Mouse (Mus musculus) heart, embryonic 10.5 days (tissue): ENCODE results near the gene Aldoart1. TPM values are rescaled to one million over a fixed set of nuclear protein-coding genes. Genes with fewer than 3 reads are reported as not detected.

ENCODE experiments used
- DNase-seq: peaks from one replicate; pipeline ENCODE4 v3.0.0-alpha.2; 2017; ENCODE audit warnings: low spot score
- H3K27ac ChIP-seq: fragments of 300-500 bp; sonication (generic); 2 replicates; pipeline ENCODE4 v1.5.1; 2016; ENCODE audit warnings: mild to moderate bottlenecking
- H3K27me3 ChIP-seq: fragments of 300-500 bp; sonication (generic); 2 replicates; pipeline ENCODE4 v1.6.1; 2016; ENCODE audit warnings: mild to moderate bottlenecking; ENCODE audit not compliant: poor library complexity, insufficient read depth, severe bottlenecking
- H3K36me3 ChIP-seq: fragments of 300-500 bp; sonication (generic); 2 replicates; pipeline ENCODE4 v1.6.1; 2016; ENCODE audit warnings: mild to moderate bottlenecking, moderate library complexity
- H3K4me1 ChIP-seq: fragments of 300-500 bp; sonication (generic); 2 replicates; pipeline ENCODE4 v1.6.1; 2016; ENCODE audit warnings: mild to moderate bottlenecking
- H3K4me3 ChIP-seq: fragments of 300-500 bp; sonication (generic); 2 replicates; pipeline ENCODE4 v1.5.1; 2016; ENCODE audit warnings: mild to moderate bottlenecking, moderate library complexity
- H3K9me3 ChIP-seq: fragments of 300-500 bp; sonication (generic); 2 replicates; pipeline ENCODE4 v1.6.1; 2016; ENCODE audit warnings: mild to moderate bottlenecking, moderate library complexity
- WGBS: fragments of 180-500 bp; shearing (Covaris S2); methylation state at CpG from one replicate; pipeline ENCODE4 v1.1.7; 2016; 5-methylcytosine and 5-hydroxymethylcytosine counted together
- polyA plus RNA-seq: library from polyadenylated mRNA; unstranded; fragments of >200 nt; fragmentation: Nextera tagmentation; extraction: Ambion mirVana; gene quantifications from 2 replicates; pipeline ENCODE4 v1.2.1, GENCODE M21; 2016

Gene Aldoart1
- 0.10 and 0.21 TPM in 2 replicates for polyA plus RNA-seq

DNA sequence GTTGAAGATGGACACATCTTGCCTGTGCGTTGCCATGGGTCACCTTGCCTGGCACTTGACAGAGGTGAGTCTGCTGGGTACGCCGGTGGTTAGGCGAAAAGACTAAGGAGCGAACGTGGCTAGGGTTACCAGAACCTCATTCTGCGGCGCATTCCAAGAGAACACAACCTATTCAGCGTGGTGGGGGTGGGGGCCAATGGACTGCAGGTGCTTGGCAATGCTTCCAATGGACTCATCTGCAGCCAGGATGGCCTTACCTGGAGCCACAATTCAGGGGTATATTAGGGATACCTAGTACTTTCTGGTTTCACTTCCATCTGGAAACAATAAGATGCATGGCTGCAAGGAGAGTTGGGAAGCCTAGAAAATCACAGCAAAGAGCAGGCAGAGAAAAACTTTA is at the start of gene Aldoart1:
Aldoart1 (minus strand) TSS at position 101 of the 400 bp plus-strand sequence.
- no peak within 1 kb of the TSS for H3K27ac ChIP-seq
- H3K4me1 ChIP-seq = no peaks in the 10 kb centered on the region
- H3K36me3 ChIP-seq = no peaks in the 10 kb centered on the region
- WGBS = 92% methylated on average over 9 of the region's 9 CpGs
- no peak within 1 kb of the TSS for H3K4me3 ChIP-seq
- DNase-seq = no peak
- no peaks in the 10 kb centered on the region for H3K27me3 ChIP-seq
- no peaks in the 10 kb centered on the region for H3K9me3 ChIP-seq

DNA sequence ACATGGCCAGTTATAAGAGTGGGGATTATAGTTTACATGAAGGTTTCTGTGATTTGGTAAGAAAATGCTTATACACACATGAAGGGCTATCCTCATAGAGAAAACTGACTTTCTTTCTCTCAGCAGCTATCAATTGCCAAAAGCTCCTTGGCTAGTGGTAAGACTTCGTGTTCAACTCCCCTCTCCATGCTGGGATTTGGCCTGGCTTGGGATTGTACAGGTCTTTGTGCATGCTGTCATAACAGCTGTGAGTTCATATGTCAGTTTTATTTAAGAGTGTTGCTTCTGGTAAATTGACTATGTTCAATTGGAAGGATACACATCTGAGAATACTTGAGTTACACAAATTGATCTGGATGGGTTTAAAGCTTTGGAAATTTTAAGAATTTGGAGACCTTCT is 49.1 kb upstream of the Aldoart1 start:
- H3K4me1 ChIP-seq = no peaks in the 10 kb centered on the region
- no peak overlapping the region for H3K4me3 ChIP-seq
- H3K36me3 ChIP-seq = no peaks in the 10 kb centered on the region
- 78% methylated on average over 1 of the region's 1 CpGs for WGBS
- no peak overlapping the region for H3K27ac ChIP-seq
- H3K27me3 ChIP-seq = no peaks in the 10 kb centered on the region
- no peak for DNase-seq
- H3K9me3 ChIP-seq = no peaks in the 10 kb centered on the region

- no peak overlapping the region for H3K27ac ChIP-seq
- no peaks in the 10 kb centered on the region for H3K36me3 ChIP-seq
- H3K27me3 ChIP-seq = no peaks in the 10 kb centered on the region
- DNase-seq = no peak
- WGBS = 75% methylated on average over 2 of the region's 2 CpGs
- H3K9me3 ChIP-seq = no peaks in the 10 kb centered on the region
- H3K4me1 ChIP-seq = no peaks in the 10 kb centered on the region
- no peak overlapping the region for H3K4me3 ChIP-seq
Observed at GRCm38 (mm10) chr4:72865371-72866075, 13.1 kb upstream of the Aldoart1 start.

DNA sequence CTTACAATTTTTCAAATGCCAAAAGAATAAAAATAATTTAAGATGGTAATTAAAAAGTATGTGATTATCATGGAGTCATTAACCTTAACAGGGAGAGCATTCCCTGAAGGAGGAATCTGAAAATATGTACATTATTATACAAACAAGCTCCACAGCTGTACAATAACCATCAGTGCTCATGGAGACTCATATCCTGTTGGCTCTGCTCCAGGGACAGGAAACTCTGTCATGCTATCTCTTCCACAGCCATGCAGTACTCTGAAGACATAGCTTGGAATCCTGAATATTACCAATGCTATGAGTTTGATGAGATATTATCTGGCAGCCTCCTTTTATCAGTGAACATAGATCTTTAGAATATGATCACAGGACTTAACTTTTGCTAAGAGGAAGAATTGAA is 8.2 kb downstream of the Aldoart1 start:
- H3K27ac ChIP-seq = no peak overlapping the region
- no peak overlapping the region for H3K4me3 ChIP-seq
- no peaks in the 10 kb centered on the region for H3K36me3 ChIP-seq
- H3K27me3 ChIP-seq = no peaks in the 10 kb centered on the region
- H3K9me3 ChIP-seq = no peaks in the 10 kb centered on the region
- H3K4me1 ChIP-seq = no peaks in the 10 kb centered on the region
- no peak for DNase-seq

DNA sequence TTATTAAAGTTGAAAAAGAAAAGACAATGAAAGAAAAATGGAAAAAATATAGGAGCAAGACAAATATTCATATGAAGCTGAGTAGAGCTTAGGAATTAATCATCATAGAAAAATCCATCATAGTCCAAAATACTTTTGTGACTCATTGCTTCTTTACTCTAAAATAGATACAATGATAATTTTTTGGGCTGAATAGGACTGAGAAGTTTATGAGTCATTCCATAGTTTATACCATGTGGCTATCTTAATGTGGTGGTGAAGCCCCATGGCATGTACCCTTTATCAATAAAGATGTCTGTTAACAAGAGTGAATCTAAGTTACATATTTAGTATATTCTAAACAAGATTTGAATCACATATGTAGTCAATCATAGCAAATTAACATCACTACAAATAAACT is 9.4 kb downstream of the Aldoart1 start:
- Histone ChIP-seq H3K27me3 (no peaks in the 10 kb centered on the region), H3K36me3 (no peaks in the 10 kb centered on the region)
- no peak for DNase-seq

GRCm38 (mm10) chr4:72836430-72836829 is 16.0 kb downstream of the Aldoart1 start:
- Histone ChIP-seq H3K27ac (no peak overlapping the region), H3K36me3 (no peaks in the 10 kb centered on the region), H3K9me3 (no peaks in the 10 kb centered on the region), H3K4me1 (no peaks in the 10 kb centered on the region), H3K27me3 (no peaks in the 10 kb centered on the region), H3K4me3 (no peak overlapping the region)
- 68% methylated on average over 2 of the region's 2 CpGs for WGBS
- no peak for DNase-seq

More for the DNA sequence above, 9.4 kb downstream of the Aldoart1 start:
- no peaks in the 10 kb centered on the region for H3K4me1 ChIP-seq
- H3K9me3 ChIP-seq = no peaks in the 10 kb centered on the region
- H3K27ac ChIP-seq = no peak overlapping the region
- H3K4me3 ChIP-seq = no peak overlapping the region

GRCm38 (mm10) chr4:72835400-72835799 is 17.0 kb downstream of the Aldoart1 start:
- no peaks in the 10 kb centered on the region for H3K4me1 ChIP-seq
- no peaks in the 10 kb centered on the region for H3K36me3 ChIP-seq
- DNase-seq = no peak
- H3K27me3 ChIP-seq = no peaks in the 10 kb centered on the region
- 72% methylated on average over 1 of the region's 1 CpGs for WGBS
- no peak overlapping the region for H3K27ac ChIP-seq
- H3K9me3 ChIP-seq = no peaks in the 10 kb centered on the region
- H3K4me3 ChIP-seq = no peak overlapping the region

DNA sequence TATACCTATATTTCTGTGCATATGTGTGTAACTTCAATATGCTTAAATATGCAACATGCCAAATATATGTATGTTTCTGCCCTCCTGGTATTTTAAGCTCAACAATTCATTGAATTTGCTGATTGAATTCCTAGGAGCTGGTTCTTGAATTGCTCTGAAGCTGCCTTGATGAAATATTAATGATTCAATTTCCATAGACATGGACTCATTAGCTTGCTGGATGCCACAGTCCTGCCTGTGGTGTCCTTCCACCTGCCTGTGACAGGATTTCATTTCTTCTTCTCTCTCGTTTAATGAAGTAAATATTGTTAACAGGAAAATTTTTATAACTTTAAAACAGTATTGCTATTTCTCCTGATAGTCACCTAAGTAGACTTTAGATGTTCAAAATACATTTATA is 51.6 kb downstream of the Aldoart1 start:
- DNase-seq = no peak
- no peaks in the 10 kb centered on the region for H3K36me3 ChIP-seq
- no peak overlapping the region for H3K27ac ChIP-seq
- H3K27me3 ChIP-seq = no peaks in the 10 kb centered on the region
- no peak overlapping the region for H3K4me3 ChIP-seq
- H3K4me1 ChIP-seq = no peaks in the 10 kb centered on the region
- no peaks in the 10 kb centered on the region for H3K9me3 ChIP-seq
- 63% methylated on average over 1 of the region's 1 CpGs for WGBS
